Mouse (Mus musculus): ENCODE measurements around the gene Cd47. TPM values are rescaled to one million over a fixed set of nuclear protein-coding genes. Genes with fewer than 3 reads are reported as not detected.

Gene Cd47
- polyA plus RNA-seq, 1 experiment from 2014 or later: 63.3 TPM

DNA sequence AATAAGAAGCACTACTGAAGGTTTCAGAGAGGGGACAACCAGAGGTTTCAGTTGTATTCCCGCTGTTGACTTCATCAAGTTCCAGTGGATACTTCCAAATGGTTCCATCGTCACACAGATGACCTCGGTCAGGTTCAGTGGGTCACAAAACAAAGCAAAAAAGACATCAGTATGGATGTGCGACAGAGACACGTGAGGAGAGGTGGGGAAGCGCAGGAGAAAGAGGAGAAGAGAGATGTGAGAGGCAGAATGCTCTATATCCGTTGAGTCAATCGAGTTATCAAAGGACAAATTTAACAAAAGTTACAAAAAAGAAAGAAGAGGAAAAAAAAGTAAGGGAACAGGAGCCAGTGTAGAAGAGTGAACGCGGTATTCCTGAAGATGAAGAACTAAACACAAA is 154.6 kb downstream of the Cd47 start:
- H3K4me2 ChIP-seq: no peak overlapping the region
- no peak overlapping the region for H3K4me3 ChIP-seq
- H3K27me3 ChIP-seq (replicated peaks): no peaks in the 10 kb centered on the region; the same call in 1 of the 2 replicates
- 0 out of 2 replicates have a peak, but pooled peaks cover 6% of the 10 kb centered on the region for H3K4me1 ChIP-seq (replicated peaks)
- WGBS: 84% methylated on average over 10 of the region's 10 CpGs
- H3K9ac ChIP-seq: no peak overlapping the region
- no peak overlapping the region for H3K27ac ChIP-seq (ENCODE audit: poor library complexity, severe bottlenecking)
- no peak for ATAC-seq (ENCODE audit: insufficient number of reproducible peaks, low FRiP score)
- H3K36me3 ChIP-seq: no peaks in the 10 kb centered on the region
- no peaks in the 10 kb centered on the region for H3K9me3 ChIP-seq (replicated peaks)

DNA sequence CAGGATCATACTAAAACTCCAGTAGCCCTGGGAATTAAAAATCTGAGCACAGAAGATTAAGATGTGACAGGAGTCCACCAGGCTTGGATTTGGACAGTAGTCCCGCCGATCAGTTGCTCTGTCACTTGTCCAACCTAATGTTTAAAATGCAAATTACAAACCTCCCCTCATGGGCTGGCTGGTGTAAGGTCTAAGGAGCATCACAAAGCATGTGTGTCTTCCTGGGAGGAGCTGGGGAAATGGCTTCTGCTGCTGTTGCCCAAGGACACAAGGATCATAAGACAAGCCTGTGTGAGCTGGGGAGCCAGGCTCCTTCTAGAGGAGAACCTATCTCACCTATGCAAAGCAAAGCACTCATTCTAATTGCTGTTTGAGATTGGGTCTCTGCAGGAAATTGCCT is 155.0 kb downstream of the Cd47 start:
- WGBS: 92% methylated on average over 2 of the region's 2 CpGs
- 0 out of 2 replicates have a peak, but pooled peaks cover 6% of the 10 kb centered on the region for H3K4me1 ChIP-seq (replicated peaks)
- H3K4me3 ChIP-seq: no peak overlapping the region
- H3K9me3 ChIP-seq (replicated peaks): no peaks in the 10 kb centered on the region
- H3K27ac ChIP-seq (ENCODE audit: poor library complexity, severe bottlenecking): no peak overlapping the region
- H3K27me3 ChIP-seq (replicated peaks): no peaks in the 10 kb centered on the region; the same call in 1 of the 2 replicates
- H3K9ac ChIP-seq: no peak overlapping the region
- no peak for ATAC-seq (ENCODE audit: insufficient number of reproducible peaks, low FRiP score)
- H3K36me3 ChIP-seq: no peaks in the 10 kb centered on the region
- H3K4me2 ChIP-seq: no peak overlapping the region

DNA sequence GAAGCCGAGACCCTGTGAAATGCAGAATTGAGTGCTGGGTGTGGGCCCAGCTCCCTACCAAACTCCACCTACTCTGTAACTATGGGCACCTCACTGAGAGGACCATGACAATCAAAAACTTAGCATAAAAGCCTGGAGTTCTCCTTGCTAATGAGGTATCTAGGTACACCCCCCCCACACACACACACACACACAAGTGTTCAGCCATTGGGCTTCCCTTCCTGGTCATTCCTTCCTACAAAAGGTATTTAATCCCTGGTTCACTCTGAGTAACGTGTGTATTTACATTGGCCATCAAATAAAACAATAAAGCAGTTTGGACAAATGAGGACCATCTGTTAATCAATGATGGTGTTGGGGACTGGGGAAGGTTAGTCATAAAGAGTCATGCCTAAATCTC is 155.6 kb downstream of the Cd47 start:
- H3K27me3 ChIP-seq (replicated peaks): no peaks in the 10 kb centered on the region; the same call in 1 of the 2 replicates
- no peak overlapping the region for H3K4me2 ChIP-seq
- no peak overlapping the region for H3K4me3 ChIP-seq
- 0 out of 2 replicates have a peak, but pooled peaks cover 6% of the 10 kb centered on the region for H3K4me1 ChIP-seq (replicated peaks)
- WGBS: 78% methylated on average over 2 of the region's 2 CpGs
- H3K9ac ChIP-seq: no peak overlapping the region
- H3K9me3 ChIP-seq (replicated peaks): no peaks in the 10 kb centered on the region
- H3K36me3 ChIP-seq: no peaks in the 10 kb centered on the region
- no peak for ATAC-seq (ENCODE audit: insufficient number of reproducible peaks, low FRiP score)
- no peak overlapping the region for H3K27ac ChIP-seq (ENCODE audit: poor library complexity, severe bottlenecking)

GRCm38 (mm10) chr16:49956531-49957302 is 156.4 kb downstream of the Cd47 start:
- 0 out of 2 replicates have a peak, but pooled peaks cover 6% of the 10 kb centered on the region for H3K4me1 ChIP-seq (replicated peaks)
- no peak for ATAC-seq (ENCODE audit: insufficient number of reproducible peaks, low FRiP score)
- H3K27me3 ChIP-seq (replicated peaks): no peaks in the 10 kb centered on the region; the same call in 1 of the 2 replicates
- no peak overlapping the region for H3K4me3 ChIP-seq
- no peak overlapping the region for H3K27ac ChIP-seq (ENCODE audit: poor library complexity, severe bottlenecking)
- no peaks in the 10 kb centered on the region for H3K36me3 ChIP-seq
- no peaks in the 10 kb centered on the region for H3K9me3 ChIP-seq (replicated peaks)
- WGBS: 80% methylated on average over 7 of the region's 7 CpGs
- H3K9ac ChIP-seq: no peak overlapping the region
- H3K4me2 ChIP-seq: no peak overlapping the region

DNA sequence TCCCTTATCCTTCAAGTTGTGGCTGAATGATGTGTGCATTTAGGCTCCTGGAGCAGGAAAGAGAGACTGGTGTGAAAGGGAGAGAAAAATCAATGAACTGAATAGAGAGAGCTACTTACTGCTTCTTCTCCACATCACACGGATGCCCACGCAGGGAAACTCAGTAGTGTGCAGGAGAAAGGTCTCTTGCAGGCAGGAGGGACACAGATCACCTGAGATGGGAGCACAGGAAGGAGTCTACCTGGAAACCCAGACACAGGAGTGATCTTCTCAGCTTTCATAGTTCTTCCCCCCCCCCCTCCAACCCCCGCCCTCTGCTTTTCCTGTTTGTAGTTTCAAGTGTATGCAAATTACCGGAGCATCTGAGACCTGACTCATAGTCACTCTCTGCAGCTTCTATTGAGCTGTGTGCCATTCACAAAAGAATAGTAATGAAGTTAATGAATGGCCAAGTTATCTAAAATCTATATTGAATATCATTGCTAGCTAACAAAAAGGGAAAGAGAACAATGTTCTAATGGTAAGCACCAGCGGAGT is 158.6 kb downstream of the Cd47 start:
- Histone ChIP-seq H3K36me3 (no peaks in the 10 kb centered on the region), H3K4me3 (no peak overlapping the region), H3K27ac (ENCODE audit: poor library complexity, severe bottlenecking) (no peak overlapping the region), H3K4me2 (no peak overlapping the region), H3K27me3 (replicated peaks) (no peaks in the 10 kb centered on the region; the same call in 1 of the 2 replicates), H3K9me3 (replicated peaks) (no peaks in the 10 kb centered on the region), H3K9ac (no peak overlapping the region), H3K4me1 (replicated peaks) (peaks cover 2% of the 10 kb centered on the region; the same call in 1 of the 2 replicates)
- ATAC-seq (ENCODE audit: insufficient number of reproducible peaks, low FRiP score): no peak
- 86% methylated on average over 5 of the region's 5 CpGs for WGBS

DNA sequence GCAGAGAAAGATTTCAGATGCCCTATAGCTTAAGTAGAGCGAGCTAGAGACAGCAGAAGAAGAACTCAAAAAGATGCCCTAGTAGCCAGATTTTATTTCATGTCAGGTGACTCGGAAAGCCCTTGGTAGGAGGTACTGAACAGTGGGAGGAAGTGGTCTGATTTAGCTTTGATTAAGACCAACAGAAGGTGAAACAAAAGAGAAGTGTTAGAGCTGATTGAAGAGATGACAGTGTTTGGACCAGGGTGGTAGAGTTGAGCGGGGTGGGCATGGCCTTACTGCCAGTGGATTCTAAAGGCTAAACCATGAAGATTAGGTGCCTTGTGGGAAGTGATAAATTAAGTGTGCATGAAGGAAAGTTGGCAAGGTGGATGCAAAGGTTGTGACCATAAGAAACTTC is 162.0 kb downstream of the Cd47 start:
- Histone ChIP-seq H3K4me2 (no peak overlapping the region), H3K9ac (no peak overlapping the region), H3K9me3 (replicated peaks) (no peaks in the 10 kb centered on the region), H3K27ac (ENCODE audit: poor library complexity, severe bottlenecking) (no peak overlapping the region), H3K36me3 (no peaks in the 10 kb centered on the region), H3K4me1 (replicated peaks) (peaks cover 21% of the 10 kb centered on the region), H3K27me3 (replicated peaks) (no peaks in the 10 kb centered on the region; the same call in 1 of the 2 replicates), H3K4me3 (no peak overlapping the region)
- WGBS: 79% methylated on average over 3 of the region's 3 CpGs
- no peak for ATAC-seq (ENCODE audit: insufficient number of reproducible peaks, low FRiP score)

- no peak for ATAC-seq (ENCODE audit: insufficient number of reproducible peaks, low FRiP score)
- H3K9ac ChIP-seq: no peak overlapping the region
- no peak overlapping the region for H3K27ac ChIP-seq (ENCODE audit: poor library complexity, severe bottlenecking)
- H3K4me3 ChIP-seq: no peak overlapping the region
- no peaks in the 10 kb centered on the region for H3K9me3 ChIP-seq (replicated peaks)
- WGBS: 52% methylated on average over 7 of the region's 7 CpGs
- H3K36me3 ChIP-seq: no peaks in the 10 kb centered on the region
- no peaks in the 10 kb centered on the region for H3K27me3 ChIP-seq (replicated peaks)
- no peak overlapping the region for H3K4me2 ChIP-seq
- peaks cover 21% of the 10 kb centered on the region for H3K4me1 ChIP-seq (replicated peaks)
Observed at GRCm38 (mm10) chr16:49964321-49964986, 164.1 kb downstream of the Cd47 start.

Other genes with a start within 250 kb of the Cd47 start
- gene Ift57, start 101.3 kb upstream of the Cd47 start, polyA plus RNA-seq (2016; fragmentation: Nextera tagmentation; extraction: Ambion mirVana): 19.5 and 19.8 TPM in 2 replicates

Measured in heart, embryonic 12.5 days (tissue).